14 mouse cellular contexts compared by ENCODE assay signal in genomic region chr2:26034344-26035050, GRCm38 (mm10).
"Had no signal": no experiment of that assay in that cellular context is flagged by ENCODE, and none has a peak within 500 bp of the region (broad histone marks: within the 10 kb centered on the region; RNA-seq: fewer than 3 reads in every experiment).

No protein-coding gene starts in this region.

- H3K4me1 ChIP-seq: midbrain, embryonic 10.5 days; neural tube, embryonic 12.5 days; stomach, embryonic 15.5 days had no signal

- H3K9ac ChIP-seq: hindbrain, embryonic 15.5 days; liver, embryonic 15.5 days; lung, embryonic 14.5 days; neural tube, embryonic 12.5 days; stomach, embryonic 15.5 days had no signal

- DNase-seq: left cerebral cortex, postnatal 4 days; lung, embryonic 14.5 days; lung, postnatal 10 days; lung, postnatal 4 days; midbrain, embryonic 14.5 days; thymus, adult 2 months; thymus, postnatal 25 days had no signal

- H3K4me2 ChIP-seq: hindbrain, embryonic 15.5 days; liver, embryonic 15.5 days; lung, embryonic 14.5 days; neural tube, embryonic 12.5 days; stomach, embryonic 15.5 days had no signal

- H3K9me3 ChIP-seq: hindbrain, embryonic 15.5 days; liver, embryonic 15.5 days; midbrain, embryonic 10.5 days; neural tube, embryonic 12.5 days; stomach, embryonic 15.5 days had no signal

- ATAC-seq: intestine, embryonic 16.5 days had no signal

- H3K36me3 ChIP-seq: hindbrain, embryonic 15.5 days; liver, embryonic 15.5 days; midbrain, embryonic 10.5 days; neural tube, embryonic 12.5 days; stomach, embryonic 15.5 days had no signal

- H3K27me3 ChIP-seq: hindbrain, embryonic 15.5 days; stomach, embryonic 15.5 days had no signal

- H3K27ac ChIP-seq: hindbrain, embryonic 15.5 days; midbrain, embryonic 10.5 days; neural tube, embryonic 12.5 days; stomach, embryonic 15.5 days had no signal

- H3K4me3 ChIP-seq: hindbrain, embryonic 15.5 days; liver, embryonic 15.5 days; midbrain, embryonic 10.5 days; myocyte; neural tube, embryonic 12.5 days; stomach, embryonic 15.5 days had no signal
